Mouse (Mus musculus) urinary bladder, postnatal 25 days (tissue): ENCODE measurements around the gene Cyp17a1.

ENCODE experiments used
- DNase-seq: peaks from one replicate; pipeline ENCODE4 v3.0.0; 2022; ENCODE audit warnings: low spot score

Gene Cyp17a1

GRCm38 (mm10) chr19:46672766-46673418 is at the start of gene Cyp17a1:
Gene Cyp17a1 (minus strand): TSS chr19:46673172.
- no peak for DNase-seq

- no peak for DNase-seq
Observed at GRCm38 (mm10) chr19:46718150-46718549, 45.2 kb upstream of the Cyp17a1 start.

- DNase-seq, result no peak
Observed at GRCm38 (mm10) chr19:46715016-46715415, 42.0 kb upstream of the Cyp17a1 start.

GRCm38 (mm10) chr19:46714234-46714633 is 41.3 kb upstream of the Cyp17a1 start:
- no peak for DNase-seq

GRCm38 (mm10) chr19:46710614-46711013 is 37.6 kb upstream of the Cyp17a1 start:
- no peak for DNase-seq

- peak; percentile 73 for DNase-seq
Observed at GRCm38 (mm10) chr19:46707296-46708151, 34.6 kb upstream of the Cyp17a1 start, which contains the start of gene As3mt. Gene As3mt (plus strand): TSS chr19:46707458.

GRCm38 (mm10) chr19:46706540-46707295 is 33.7 kb upstream of the Cyp17a1 start:
- no peak for DNase-seq

GRCm38 (mm10) chr19:46705779-46706495 is 33.0 kb upstream of the Cyp17a1 start:
- DNase-seq, result no peak

- DNase-seq, result no peak
Observed at GRCm38 (mm10) chr19:46701156-46701555, 28.2 kb upstream of the Cyp17a1 start.

GRCm38 (mm10) chr19:46699011-46699481 is 26.1 kb upstream of the Cyp17a1 start:
- DNase-seq, result no peak

- DNase-seq, result no peak
Observed at GRCm38 (mm10) chr19:46697840-46698517, 25.0 kb upstream of the Cyp17a1 start.

GRCm38 (mm10) chr19:46696943-46697342 is 24.0 kb upstream of the Cyp17a1 start:
- no peak for DNase-seq

GRCm38 (mm10) chr19:46696482-46696881 is 23.5 kb upstream of the Cyp17a1 start:
- DNase-seq, result no peak

GRCm38 (mm10) chr19:46693146-46693545 is 20.2 kb upstream of the Cyp17a1 start:
- DNase-seq, result no peak

GRCm38 (mm10) chr19:46691078-46691477 is 18.1 kb upstream of the Cyp17a1 start:
- no peak for DNase-seq

- no peak for DNase-seq
Observed at GRCm38 (mm10) chr19:46690387-46690786, 17.4 kb upstream of the Cyp17a1 start.

GRCm38 (mm10) chr19:46689460-46690372 is 16.7 kb upstream of the Cyp17a1 start, which contains the start of gene Borcs7:
Gene Borcs7 (plus strand): TSS chr19:46689906.
- DNase-seq, result peak; percentile 76

GRCm38 (mm10) chr19:46679720-46680383 is 6.9 kb upstream of the Cyp17a1 start:
- DNase-seq, result no peak

GRCm38 (mm10) chr19:46675641-46676040 is 2.7 kb upstream of the Cyp17a1 start:
- DNase-seq, result no peak
